Comparison of ENCODE assay signal across 10 mouse cellular contexts in the genomic region with DNA sequence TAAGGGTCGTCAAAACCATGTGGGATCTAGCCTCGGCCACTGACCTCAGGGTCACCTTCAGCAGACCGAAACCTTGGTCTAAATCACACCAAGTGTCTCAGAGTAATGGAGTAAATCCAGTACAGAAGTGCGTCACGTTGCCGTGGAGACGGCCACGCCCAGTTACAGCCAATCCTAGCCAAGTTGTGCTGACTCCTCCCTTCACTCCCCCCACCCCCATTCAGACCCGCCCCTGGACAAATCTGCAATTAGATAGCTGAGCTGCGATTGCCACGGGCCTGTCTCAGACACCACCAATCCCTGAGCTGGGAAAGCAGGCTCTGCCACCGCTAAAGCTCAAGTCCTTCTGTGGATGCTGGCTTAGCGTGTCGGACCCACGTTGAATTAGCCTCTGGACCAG. TPM values are rescaled to one million over a fixed set of nuclear protein-coding genes. Genes with fewer than 3 reads are reported as not detected.
DNase-seq lines count a peak whose midpoint lies in the region; ATAC-seq lines count a peak whose summit lies in the region.
"Had no signal": no experiment of that assay in that cellular context is flagged by ENCODE, and none has a peak within 500 bp of the region (broad histone marks: within the 10 kb centered on the region; RNA-seq: fewer than 3 reads in every experiment).

Gene Ankmy1, minus strand, starts transcription at position 121 of the 400 bp plus-strand sequence.

- intact Hi-C loops in left cerebral cortex, postnatal 14 days (cut with DNase I) = no loop called here

- H3K27ac ChIP-seq in embryonic facial prominence, embryonic 14.5 days (replicated peaks; ENCODE audit: low read depth, low read length) = no peak within 1 kb of the TSS
- no peak within 1 kb of the TSS for H3K27ac ChIP-seq in hindbrain, embryonic 16.5 days (ENCODE audit: low read depth, low read length)

- 0 out of 2 replicates have a peak within 1 kb of the TSS, but pooled peaks have one; percentile 30 for H3K9ac ChIP-seq in embryonic facial prominence, embryonic 14.5 days (ENCODE audit: low read depth, low read length)
- peak within 1 kb of the TSS; percentile 5; the same call in 1 of the 2 replicates for H3K9ac ChIP-seq in hindbrain, embryonic 16.5 days (ENCODE audit: low read depth, low read length)

- peak; percentile 53 for DNase-seq in ovary, adult 18-20 months (ENCODE audit: low spot score)
- DNase-seq in ovary, postnatal 10 days (ENCODE audit: low spot score) = no peak
- peak; percentile 87 for DNase-seq in embryonic facial prominence, embryonic 14.5 days (ENCODE audit: low spot score)
- DNase-seq in left cerebral cortex, postnatal 14 days (ENCODE audit: low spot score in 2 of 2) = peak; percentile 79 to 91
- DNase-seq in lung, postnatal 36 days = peak; percentile 77
- DNase-seq in right cerebral cortex, adult 2 months (ENCODE audit: low spot score in 2 of 2) = peak; percentile 66 to 83
- DNase-seq in cerebellum, adult 8-10 months = no peak

- H3K27me3 ChIP-seq in embryonic facial prominence, embryonic 14.5 days (replicated peaks; ENCODE audit: control insufficient read depth, insufficient read depth, low read length) = no peaks in the 10 kb centered on the region
- peaks cover 2% of the 10 kb centered on the region; the same call in 1 of the 2 replicates for H3K27me3 ChIP-seq in hindbrain, embryonic 16.5 days (replicated peaks; ENCODE audit: control insufficient read depth, insufficient read depth, low read length)
- H3K27me3 ChIP-seq: Patski had no signal

- 1% methylated on average over 15 of the region's 15 CpGs for WGBS in embryonic facial prominence, embryonic 14.5 days
- 0% methylated on average over 15 of the region's 15 CpGs for WGBS in hindbrain, embryonic 16.5 days

- H3K4me2 ChIP-seq in embryonic facial prominence, embryonic 14.5 days (ENCODE audit: low read depth, low read length) = peak within 1 kb of the TSS; percentile 47
- H3K4me2 ChIP-seq in hindbrain, embryonic 16.5 days (ENCODE audit: low read length) = peak within 1 kb of the TSS; percentile 53

- peaks cover 3% of the 10 kb centered on the region; the same call in 1 of the 2 replicates for H3K4me1 ChIP-seq in embryonic facial prominence, embryonic 14.5 days (ENCODE audit: control insufficient read depth, insufficient read depth, low read length)
- peaks cover 15% of the 10 kb centered on the region for H3K4me1 ChIP-seq in hindbrain, embryonic 16.5 days (ENCODE audit: control insufficient read depth, insufficient read depth, low read depth, low read length)

- peak; percentile 61 for ATAC-seq in embryonic facial prominence, embryonic 14.5 days (ENCODE audit: low read depth)
- ATAC-seq in hindbrain, embryonic 16.5 days = peak; percentile 37
- ATAC-seq: Patski had no signal

- H3K36me3 ChIP-seq in embryonic facial prominence, embryonic 14.5 days (ENCODE audit: control insufficient read depth, insufficient read depth, low read length) = no peaks in the 10 kb centered on the region
- no peaks in the 10 kb centered on the region for H3K36me3 ChIP-seq in hindbrain, embryonic 16.5 days (ENCODE audit: control insufficient read depth, insufficient read depth, low read length)

- peak within 1 kb of the TSS; percentile 21 for H3K4me3 ChIP-seq in embryonic facial prominence, embryonic 14.5 days (ENCODE audit: low read depth, low read length)
- H3K4me3 ChIP-seq in hindbrain, embryonic 16.5 days (ENCODE audit: low read length) = peak within 1 kb of the TSS; percentile 29

- no peaks in the 10 kb centered on the region for H3K9me3 ChIP-seq in embryonic facial prominence, embryonic 14.5 days (ENCODE audit: control insufficient read depth, low read length)
- no peaks in the 10 kb centered on the region for H3K9me3 ChIP-seq in hindbrain, embryonic 16.5 days (ENCODE audit: control insufficient read depth, low read length)

RNA-seq across cellular contexts. Expression of gene Ankmy1, which starts in this region (rescaled TPM):
- 0.68 and 0.73 TPM in 2 replicates for polyA plus RNA-seq in embryonic facial prominence, embryonic 14.5 days (2014; fragmentation: Nextera tagmentation; extraction: Ambion mirVana)
- 0.50 and 0.55 TPM in 2 replicates for polyA plus RNA-seq in hindbrain, embryonic 16.5 days (2015; fragmentation: Nextera tagmentation; extraction: Ambion mirVana)
- total RNA-seq in left cerebral cortex, postnatal 14 days (2021) = under 1 TPM; 0.11 to 0.19 TPM
- total RNA-seq: hematopoietic stem cell, adult 5-6 weeks had no signal

Comparison
In these comparisons a context has a peak if more than half of its experiments do, and no peak if none do; other contexts are left out.
1. DNase-seq: peak in ovary, adult 18-20 months (single experiment), lung, postnatal 36 days (single experiment) and right cerebral cortex, adult 2 months (2 of 2); none in ovary, postnatal 10 days (single experiment) and cerebellum, adult 8-10 months (single experiment).
2. Peak in DNase-seq, ATAC-seq, H3K4me3 ChIP-seq, H3K9ac ChIP-seq and H3K4me2 ChIP-seq in embryonic facial prominence, embryonic 14.5 days; RNA of the gene not detected or under 1 TPM.
3. Peak in ATAC-seq, H3K4me3 ChIP-seq, H3K9ac ChIP-seq and H3K4me2 ChIP-seq in hindbrain, embryonic 16.5 days; RNA of the gene not detected or under 1 TPM.
4. Peak in DNase-seq in left cerebral cortex, postnatal 14 days; RNA of the gene not detected or under 1 TPM.